Mouse (Mus musculus) c-Kit-positive CD71-negative TER-119-negative erythroid progenitor cells, embryonic 14.5 days (primary cell): ENCODE results near the gene Itpkc.

Experiments
- DNase-seq: peaks from one replicate; pipeline ENCODE4 v3.0.0-alpha.2; 2013; ENCODE audit warnings: low read depth

The Itpkc gene

GRCm38 (mm10) chr7:27237527-27237926 lies 9.1 kb upstream of the Itpkc start:
- no peak for DNase-seq

DNA sequence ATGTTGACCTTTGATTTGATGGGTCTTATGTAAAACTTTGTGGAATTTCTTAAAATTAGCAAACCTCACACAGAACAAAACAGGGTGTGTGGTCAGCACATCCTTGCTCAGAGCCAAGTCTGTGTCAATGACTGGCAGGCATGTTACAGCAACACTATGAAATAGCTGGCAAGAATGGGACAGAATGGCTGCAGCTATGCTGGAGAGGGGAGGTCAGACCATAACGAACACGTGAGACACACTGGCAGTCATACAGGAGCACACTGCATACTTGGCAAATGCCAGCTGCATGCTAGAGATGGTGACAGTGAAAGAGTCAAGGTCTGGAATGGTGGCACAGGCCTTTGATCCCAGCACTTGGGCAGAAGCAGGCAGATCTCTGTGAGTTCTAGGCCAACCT lies 7.3 kb upstream of the Itpkc start:
- no peak for DNase-seq

- DNase-seq: no peak
Measured at GRCm38 (mm10) chr7:27233300-27233699, 4.8 kb upstream of the Itpkc start.

- peak; percentile 94 for DNase-seq
Measured at GRCm38 (mm10) chr7:27232781-27233281, 4.4 kb upstream of the Itpkc start, which contains the start of gene Coq8b. Gene Coq8b (plus strand): TSS chr7:27233023.

- DNase-seq: no peak
Measured at GRCm38 (mm10) chr7:27231693-27232331, 3.4 kb upstream of the Itpkc start.

DNA sequence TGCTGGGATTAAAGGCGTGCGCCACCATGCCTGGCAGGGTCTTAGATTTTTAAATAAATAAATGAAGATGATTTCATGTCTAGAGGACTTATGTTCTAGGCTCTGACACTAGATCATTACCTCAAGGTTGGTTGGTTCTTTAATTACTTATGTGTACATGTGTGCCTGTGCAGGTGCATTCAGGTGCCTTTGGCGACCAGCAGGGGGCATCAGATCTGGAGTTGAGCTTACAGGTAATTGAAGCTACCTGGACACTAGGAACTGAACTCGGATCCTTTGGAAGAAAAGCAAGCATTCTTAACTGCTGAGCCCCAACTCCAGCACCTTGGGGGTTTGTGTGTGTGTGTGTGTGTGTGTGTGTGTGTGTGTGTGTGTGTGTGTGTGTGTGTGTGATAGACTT lies 2.3 kb upstream of the Itpkc start:
- no peak for DNase-seq

DNA sequence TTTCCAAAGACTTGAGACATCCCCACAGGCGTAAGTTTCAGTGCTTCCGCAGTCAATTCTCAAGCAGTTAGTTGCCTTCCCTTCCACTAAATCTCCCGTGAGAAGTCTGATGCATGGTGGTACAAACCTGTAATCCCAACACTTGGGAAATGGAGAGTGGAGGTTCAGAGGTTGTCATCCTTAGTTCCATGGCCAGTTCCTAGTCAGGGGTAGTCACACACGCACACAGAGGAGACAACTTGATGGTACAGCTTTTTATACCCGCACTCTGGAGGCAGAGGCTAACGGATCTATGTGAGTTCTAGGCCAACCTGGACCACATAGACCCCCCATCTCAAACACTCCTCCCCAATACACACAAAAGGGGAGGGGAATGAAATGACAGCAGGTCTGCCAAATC lies 404 bp upstream of the Itpkc start:
- no peak for DNase-seq

DNA sequence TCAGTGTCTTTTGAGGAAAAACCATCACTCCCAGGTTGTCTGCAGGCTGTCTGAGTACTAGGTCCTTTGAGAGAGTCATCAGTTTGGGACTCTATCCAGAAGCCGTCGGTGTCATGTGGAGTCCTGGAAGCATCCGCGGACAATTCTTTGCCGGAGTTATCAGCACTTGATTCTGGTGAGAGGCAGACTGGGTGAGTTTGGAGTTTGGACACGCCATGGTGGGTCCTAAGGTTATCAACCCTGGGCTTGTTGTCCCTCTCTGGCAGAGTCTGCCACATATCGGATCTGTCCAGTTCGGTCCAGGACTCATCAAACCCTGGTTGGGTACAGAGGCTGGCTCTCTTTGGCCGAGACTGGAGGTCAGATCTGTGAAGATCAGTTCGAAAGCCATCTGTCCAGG lies 785 bp downstream of the Itpkc start:
- DNase-seq: no peak

- no peak for DNase-seq
Measured at GRCm38 (mm10) chr7:27227276-27227675, 1.2 kb downstream of the Itpkc start.

GRCm38 (mm10) chr7:27224877-27225575 lies 3.4 kb downstream of the Itpkc start:
- DNase-seq: no peak

DNA sequence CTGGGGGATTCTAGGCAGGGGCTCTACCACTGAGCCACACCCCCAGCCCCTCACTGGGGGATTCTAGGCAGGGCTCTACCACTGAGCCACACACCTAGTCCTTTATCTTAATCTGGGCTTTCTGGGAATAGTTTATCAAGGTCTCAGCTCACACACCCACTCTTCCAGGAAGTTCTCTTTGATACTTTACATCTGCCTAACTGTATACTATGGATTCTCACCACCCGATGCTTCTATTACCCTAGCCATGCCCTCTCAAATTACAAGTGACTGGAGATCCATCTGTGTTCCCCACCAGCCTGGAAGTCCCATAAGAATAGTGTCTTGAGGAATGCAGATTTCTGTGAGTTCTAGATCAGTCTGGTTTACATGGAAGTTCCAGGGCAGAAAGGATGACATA lies 5.9 kb downstream of the Itpkc start:
- no peak for DNase-seq

DNA sequence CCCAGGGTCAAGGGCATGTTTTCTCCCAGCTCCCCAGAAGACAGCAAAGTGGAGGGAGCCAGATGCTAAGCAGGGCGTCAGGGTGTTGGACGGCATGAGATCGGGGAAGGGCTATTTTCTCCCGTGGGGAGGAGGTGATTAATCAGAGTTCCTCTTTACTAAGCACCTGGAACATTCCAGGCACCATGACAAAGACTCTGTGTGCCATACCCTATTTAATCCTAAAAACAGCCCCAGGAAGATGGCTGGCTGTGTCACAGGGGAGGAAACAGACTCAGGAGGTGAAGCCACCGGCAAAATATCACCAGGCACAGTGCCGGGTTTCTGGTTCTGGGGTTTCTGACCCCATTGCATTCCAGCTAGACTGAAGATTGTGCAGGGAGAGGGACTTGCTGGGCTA lies 6.5 kb downstream of the Itpkc start:
- DNase-seq: no peak

- DNase-seq: no peak
Measured at GRCm38 (mm10) chr7:27219937-27220336, 8.5 kb downstream of the Itpkc start.

- DNase-seq: no peak
Measured at GRCm38 (mm10) chr7:27218586-27218985, 9.9 kb downstream of the Itpkc start.

DNA sequence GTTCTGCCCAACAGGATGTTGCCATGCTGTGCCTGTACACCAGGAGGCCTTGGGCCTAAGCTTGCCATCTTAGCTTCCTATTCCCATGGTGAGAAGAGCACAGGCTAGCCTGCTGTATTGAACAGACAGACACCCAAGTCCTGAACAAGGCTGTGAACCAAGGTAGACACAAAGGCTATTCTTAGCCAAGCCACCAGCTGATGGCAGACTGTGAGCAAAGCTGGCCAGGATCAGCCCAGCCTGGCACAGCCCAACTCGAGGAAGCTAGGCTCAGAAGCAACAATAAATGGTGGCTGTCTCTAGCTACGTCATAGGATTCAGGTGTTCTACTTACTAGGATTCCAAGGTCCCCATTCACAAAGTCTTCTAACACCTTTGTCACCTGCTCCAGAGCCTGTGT lies 15.8 kb downstream of the Itpkc start:
- DNase-seq: no peak

DNA sequence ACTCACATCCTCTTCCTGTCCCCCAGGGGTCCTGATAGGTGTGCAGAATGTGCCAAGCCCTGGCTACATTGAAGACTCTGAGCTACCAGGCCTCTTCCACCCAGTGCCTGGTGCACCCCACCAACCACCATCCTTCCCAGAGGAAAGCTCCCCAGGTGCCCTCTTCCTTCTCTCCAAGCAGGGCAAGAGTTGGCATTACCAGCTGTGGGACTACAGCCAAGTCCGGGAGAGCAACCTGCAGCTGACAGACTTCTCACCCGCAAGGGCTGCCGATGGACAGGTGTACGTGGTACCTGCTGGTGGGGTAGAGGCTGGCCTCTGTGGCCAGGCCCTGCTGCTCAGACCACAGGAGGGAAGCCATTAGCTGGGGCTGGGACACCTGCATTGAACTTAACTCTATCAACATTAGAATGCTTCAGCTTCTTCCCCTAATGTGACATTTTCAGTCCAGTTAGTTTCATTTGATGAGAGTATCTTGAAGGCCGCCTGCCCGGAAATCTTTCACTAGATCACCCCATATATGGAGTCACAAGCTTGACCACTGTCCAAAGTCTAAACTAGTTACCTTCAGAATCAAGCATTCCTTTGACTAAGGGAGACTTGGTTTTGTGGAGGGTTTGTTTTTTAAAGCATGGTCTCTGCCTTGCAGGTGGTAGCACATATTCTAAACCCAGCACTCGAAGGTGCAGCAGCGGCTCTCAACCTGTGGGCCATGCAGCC lies 24.6 kb downstream of the Itpkc start:
- DNase-seq: no peak

DNA sequence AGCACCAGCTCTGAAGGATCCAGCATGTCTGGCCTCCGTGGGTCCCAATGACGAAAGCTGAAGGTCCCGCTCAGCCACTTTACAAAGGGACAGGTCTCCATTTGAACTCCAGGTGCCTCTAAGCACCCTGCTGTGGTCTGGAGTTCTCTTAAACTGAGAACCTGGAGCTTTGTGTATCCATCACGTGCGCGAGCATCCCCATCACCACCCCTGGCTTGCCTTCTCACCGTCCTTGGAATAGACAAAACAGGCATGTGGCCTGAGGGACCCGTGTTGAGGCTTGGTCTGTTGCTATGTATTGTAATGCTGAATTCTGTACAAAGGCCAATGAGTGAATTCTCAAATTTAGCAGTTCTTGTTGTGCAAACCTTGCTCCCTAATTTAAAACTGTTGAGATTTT lies 29.7 kb downstream of the Itpkc start:
- DNase-seq: no peak

DNA sequence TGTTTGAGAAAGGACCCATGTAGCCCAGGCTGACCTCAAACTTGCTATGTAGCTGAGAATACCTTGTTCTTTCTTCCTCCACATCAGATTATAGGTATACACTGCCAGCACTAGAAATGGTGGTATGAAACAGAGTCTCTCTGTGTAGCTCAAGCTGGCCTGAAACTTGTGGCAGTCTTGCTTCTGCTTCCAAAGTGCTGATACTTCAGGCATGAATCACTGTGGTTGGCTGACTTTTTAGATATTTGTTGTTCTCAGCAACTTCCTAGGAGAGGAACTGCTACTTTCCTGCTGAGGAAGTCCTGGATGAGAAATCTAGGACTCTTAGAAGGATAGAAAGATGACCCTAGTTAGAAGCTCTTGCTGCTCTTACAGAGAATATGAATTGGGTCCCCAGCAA lies 30.1 kb downstream of the Itpkc start:
- DNase-seq: no peak

GRCm38 (mm10) chr7:27197634-27198033 lies 30.8 kb downstream of the Itpkc start:
- DNase-seq: no peak

- no peak for DNase-seq
Measured at GRCm38 (mm10) chr7:27197136-27197535, 31.3 kb downstream of the Itpkc start.

GRCm38 (mm10) chr7:27195681-27196611 lies 32.5 kb downstream of the Itpkc start, which contains the start of the genes BC024978 and Snrpa:
Gene BC024978 (plus strand): TSS chr7:27195781.
Gene Snrpa (minus strand): TSS chr7:27196271.
- peak; percentile 97 for DNase-seq

GRCm38 (mm10) chr7:27193731-27194130 lies 34.7 kb downstream of the Itpkc start:
- DNase-seq: no peak
